Mouse (Mus musculus): ENCODE data around the gene Olfr215. TPM values are rescaled to one million over a fixed set of nuclear protein-coding genes. Genes with fewer than 3 reads are reported as not detected.
"Not testable (repeated sequence)": the region's sequence is repeated elsewhere in the genome, so short reads cannot be mapped to it uniquely, and the experiment has no call there.

The Olfr215 gene
- total RNA-seq (2017): not detected in 2 replicates

GRCm38 (mm10) chr6:116584095-116584494 lies at the start of gene Olfr215:
Olfr215 (minus strand) TSS chr6:116584195.
- ATAC-seq (ENCODE audit: extremely low read depth, insufficient number of reproducible peaks, low FRiP score, poor library complexity, severe bottlenecking): no peak

- peak; percentile 54; the same call in 1 of the 2 replicates for ATAC-seq (ENCODE audit: extremely low read depth, insufficient number of reproducible peaks, low FRiP score, poor library complexity, severe bottlenecking)
These were observed 48.1 kb upstream of the Olfr215 start for GRCm38 (mm10) chr6:116632129-116632528.

- ATAC-seq (ENCODE audit: extremely low read depth, insufficient number of reproducible peaks, low FRiP score, poor library complexity, severe bottlenecking): no peak
These were observed 45.8 kb upstream of the Olfr215 start for GRCm38 (mm10) chr6:116629766-116630165.

GRCm38 (mm10) chr6:116628539-116629171 lies 44.7 kb upstream of the Olfr215 start, which contains the start of gene Zfp422:
Zfp422 (minus strand) TSS chr6:116628999.
- ATAC-seq (ENCODE audit: extremely low read depth, insufficient number of reproducible peaks, low FRiP score, poor library complexity, severe bottlenecking): peak; percentile 42

GRCm38 (mm10) chr6:116628095-116628494 lies 44.1 kb upstream of the Olfr215 start:
- ATAC-seq (ENCODE audit: extremely low read depth, insufficient number of reproducible peaks, low FRiP score, poor library complexity, severe bottlenecking): no peak

GRCm38 (mm10) chr6:116626417-116626816 lies 42.4 kb upstream of the Olfr215 start:
- ATAC-seq (ENCODE audit: extremely low read depth, insufficient number of reproducible peaks, low FRiP score, poor library complexity, severe bottlenecking): not testable (repeated sequence)

DNA sequence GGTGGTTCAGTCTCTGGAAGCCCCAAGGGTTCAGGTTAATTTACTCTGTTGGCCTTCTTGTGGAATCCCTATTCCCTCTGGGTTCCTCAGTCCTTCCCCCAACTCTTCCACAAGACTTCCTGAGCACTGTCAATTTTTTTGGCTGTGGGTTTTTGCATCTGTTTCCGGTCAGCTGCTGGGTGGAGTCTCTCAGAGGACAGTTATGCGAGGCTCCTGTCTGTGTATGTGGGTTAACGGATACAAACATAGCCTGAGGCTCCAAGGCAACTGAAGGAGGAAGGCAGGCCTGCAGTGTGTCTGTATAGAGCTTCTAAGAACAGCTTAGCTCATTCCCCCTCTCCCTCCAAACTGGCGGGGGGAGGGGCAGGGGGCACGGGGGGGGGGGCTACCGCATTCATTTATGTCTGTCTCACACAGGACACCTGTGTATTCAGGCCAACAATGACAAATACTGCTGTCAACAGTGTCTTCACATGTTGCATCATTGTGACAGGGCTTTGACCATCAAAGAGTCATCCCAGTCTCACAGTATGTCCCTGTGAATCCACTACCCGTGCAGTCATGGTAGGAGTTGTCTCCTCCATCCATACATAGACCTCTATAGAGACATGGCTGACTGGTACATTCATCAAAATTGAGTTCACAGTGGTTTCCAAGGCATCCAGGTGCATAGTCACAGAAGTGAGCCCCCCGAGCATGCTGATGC lies 37.5 kb upstream of the Olfr215 start:
- no peak for ATAC-seq (ENCODE audit: extremely low read depth, insufficient number of reproducible peaks, low FRiP score, poor library complexity, severe bottlenecking)

DNA sequence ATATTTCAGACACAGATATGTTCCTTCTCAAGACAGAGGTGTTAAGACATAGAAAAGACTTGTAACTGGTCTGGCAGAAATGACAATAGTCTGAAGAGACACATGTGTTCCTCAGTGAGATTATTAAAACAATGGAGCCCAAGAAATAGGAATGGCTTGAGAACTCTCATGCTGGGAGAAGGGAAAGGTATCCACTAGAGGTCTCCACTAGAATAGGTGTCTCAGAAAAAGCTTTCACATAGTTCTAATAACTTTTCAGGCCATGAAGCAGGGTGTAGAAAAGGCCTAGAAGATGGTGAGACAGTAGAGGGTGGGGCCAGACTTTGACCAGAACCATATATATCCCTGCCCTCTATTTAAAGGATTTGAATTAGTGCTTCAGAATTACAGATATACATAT lies 34.1 kb upstream of the Olfr215 start:
- no peak for ATAC-seq (ENCODE audit: extremely low read depth, insufficient number of reproducible peaks, low FRiP score, poor library complexity, severe bottlenecking)

GRCm38 (mm10) chr6:116615719-116616118 lies 31.7 kb upstream of the Olfr215 start:
- ATAC-seq (ENCODE audit: extremely low read depth, insufficient number of reproducible peaks, low FRiP score, poor library complexity, severe bottlenecking): no peak

DNA sequence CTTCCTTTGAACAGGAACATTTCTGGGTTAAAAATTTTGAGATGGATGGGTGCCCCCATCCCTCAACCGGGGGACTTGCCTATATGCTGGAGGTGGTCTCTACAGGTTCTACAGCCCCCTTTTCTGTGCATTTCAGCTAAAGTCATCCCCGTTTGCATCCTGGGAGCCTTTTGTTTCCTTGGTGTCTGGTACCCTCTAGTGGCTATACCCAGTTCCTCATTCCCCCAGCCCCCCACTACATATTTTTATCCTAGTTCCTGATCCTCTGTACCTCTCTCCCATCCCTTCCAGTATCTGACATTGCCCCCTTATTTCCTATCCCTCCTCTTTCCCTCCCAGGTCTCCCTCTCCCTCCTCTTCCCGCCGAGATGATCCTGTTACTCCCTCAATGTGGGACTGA lies 23.2 kb upstream of the Olfr215 start:
- ATAC-seq (ENCODE audit: extremely low read depth, insufficient number of reproducible peaks, low FRiP score, poor library complexity, severe bottlenecking): no peak

DNA sequence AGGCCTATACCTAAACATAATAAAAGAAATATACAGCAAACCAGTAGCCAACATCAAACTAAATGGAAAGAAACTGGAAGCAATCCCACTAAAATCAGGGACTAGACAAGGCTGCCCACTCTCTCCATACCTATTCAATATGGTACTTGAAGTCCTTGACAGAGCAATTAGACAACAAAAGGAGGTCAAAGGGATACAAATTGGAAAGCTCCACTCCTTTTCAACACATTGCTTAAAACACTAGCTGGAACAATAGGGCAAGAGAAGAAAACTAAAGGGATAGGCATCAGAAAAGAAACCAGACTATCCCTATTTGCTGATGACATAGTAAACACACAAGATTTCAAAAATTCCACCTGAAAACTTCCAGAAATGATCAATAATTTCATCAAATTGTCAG lies 17.0 kb upstream of the Olfr215 start:
- not testable (repeated sequence) for ATAC-seq (ENCODE audit: extremely low read depth, insufficient number of reproducible peaks, low FRiP score, poor library complexity, severe bottlenecking)

- ATAC-seq (ENCODE audit: extremely low read depth, insufficient number of reproducible peaks, low FRiP score, poor library complexity, severe bottlenecking): peak; percentile 51; the same call in 1 of the 2 replicates
These were observed 14.2 kb downstream of the Olfr215 start for GRCm38 (mm10) chr6:116569834-116570233.

- no peak for ATAC-seq (ENCODE audit: extremely low read depth, insufficient number of reproducible peaks, low FRiP score, poor library complexity, severe bottlenecking)
These were observed 29.0 kb downstream of the Olfr215 start for GRCm38 (mm10) chr6:116554952-116555351.

- ATAC-seq (ENCODE audit: extremely low read depth, insufficient number of reproducible peaks, low FRiP score, poor library complexity, severe bottlenecking): no peak
These were observed 30.1 kb downstream of the Olfr215 start, which contains the start of gene Olfr214 for GRCm38 (mm10) chr6:116553935-116554334. Olfr214 (plus strand) TSS chr6:116554235.

GRCm38 (mm10) chr6:116550841-116551240 lies 33.2 kb downstream of the Olfr215 start, which contains the start of gene Gm5580:
Gm5580 (plus strand) TSS chr6:116551141.
- ATAC-seq (ENCODE audit: extremely low read depth, insufficient number of reproducible peaks, low FRiP score, poor library complexity, severe bottlenecking): not testable (repeated sequence)

DNA sequence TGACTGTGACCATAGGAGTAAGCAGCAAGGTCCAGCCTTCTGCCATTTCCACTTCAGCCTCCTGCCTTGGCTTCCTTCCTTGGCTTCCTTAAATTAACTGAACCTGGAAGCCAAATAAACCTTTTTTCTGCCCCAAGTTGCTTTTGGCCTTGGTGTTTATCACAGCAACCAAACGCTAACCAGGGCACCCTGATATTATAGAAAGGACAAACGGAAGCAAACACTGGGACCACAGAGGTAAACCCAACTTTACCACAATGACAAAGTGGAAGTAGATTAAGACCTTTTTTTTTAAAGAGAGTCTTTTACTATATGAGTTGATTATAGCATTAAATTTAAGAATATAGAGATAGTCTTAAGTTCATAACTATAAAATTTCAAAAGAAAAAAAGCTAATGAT lies 41.5 kb downstream of the Olfr215 start:
- no peak for ATAC-seq (ENCODE audit: extremely low read depth, insufficient number of reproducible peaks, low FRiP score, poor library complexity, severe bottlenecking)

GRCm38 (mm10) chr6:116538156-116538555 lies 45.8 kb downstream of the Olfr215 start, which contains the start of gene Olfr213:
Olfr213 (plus strand) TSS chr6:116538456.
- ATAC-seq (ENCODE audit: extremely low read depth, insufficient number of reproducible peaks, low FRiP score, poor library complexity, severe bottlenecking): no peak
